Mouse (Mus musculus): ENCODE measurements around the gene Cfap157.
A peak's percentile ranks its signal among the peaks of the same experiment; 100 is the strongest.

Gene Cfap157

GRCm38 (mm10) chr2:32784048-32784681, at the start of gene Cfap157:
Cfap157 (minus strand) TSS chr2:32784428.
- no peak for DNase-seq (ENCODE audit: low read depth, low spot score)

- DNase-seq (ENCODE audit: low read depth, low spot score), result no peak
These were observed 44.9 kb upstream of the Cfap157 start for GRCm38 (mm10) chr2:32828979-32829676.

GRCm38 (mm10) chr2:32825796-32826195, 41.6 kb upstream of the Cfap157 start:
- DNase-seq (ENCODE audit: low read depth, low spot score), result no peak

- DNase-seq (ENCODE audit: low read depth, low spot score), result no peak
These were observed 40.5 kb upstream of the Cfap157 start for GRCm38 (mm10) chr2:32824778-32825177.

GRCm38 (mm10) chr2:32824181-32824580, 40.0 kb upstream of the Cfap157 start:
- no peak for DNase-seq (ENCODE audit: low read depth, low spot score)

GRCm38 (mm10) chr2:32823579-32824154, 39.4 kb upstream of the Cfap157 start:
- DNase-seq (ENCODE audit: low read depth, low spot score), result no peak

GRCm38 (mm10) chr2:32823153-32823552, 38.9 kb upstream of the Cfap157 start:
- DNase-seq (ENCODE audit: low read depth, low spot score), result no peak

- DNase-seq (ENCODE audit: low read depth, low spot score), result no peak
These were observed 38.4 kb upstream of the Cfap157 start for GRCm38 (mm10) chr2:32822643-32823042.

GRCm38 (mm10) chr2:32821041-32821802, 37.0 kb upstream of the Cfap157 start:
- DNase-seq (ENCODE audit: low read depth, low spot score), result peak; percentile 81

GRCm38 (mm10) chr2:32818208-32818607, 34.0 kb upstream of the Cfap157 start:
- no peak for DNase-seq (ENCODE audit: low read depth, low spot score)

- no peak for DNase-seq (ENCODE audit: low read depth, low spot score)
These were observed 33.4 kb upstream of the Cfap157 start for GRCm38 (mm10) chr2:32817589-32817988.

- DNase-seq (ENCODE audit: low read depth, low spot score), result no peak
These were observed 32.8 kb upstream of the Cfap157 start for GRCm38 (mm10) chr2:32816946-32817581.

- DNase-seq (ENCODE audit: low read depth, low spot score), result no peak
These were observed 32.3 kb upstream of the Cfap157 start for GRCm38 (mm10) chr2:32816497-32816896.

GRCm38 (mm10) chr2:32811959-32812358, 27.7 kb upstream of the Cfap157 start:
- no peak for DNase-seq (ENCODE audit: low read depth, low spot score)

GRCm38 (mm10) chr2:32808816-32809566, 24.8 kb upstream of the Cfap157 start:
- DNase-seq (ENCODE audit: low read depth, low spot score), result no peak

- DNase-seq (ENCODE audit: low read depth, low spot score), result no peak
These were observed 14.2 kb upstream of the Cfap157 start for GRCm38 (mm10) chr2:32798251-32798962.

- DNase-seq (ENCODE audit: low read depth, low spot score), result no peak
These were observed 11.7 kb upstream of the Cfap157 start for GRCm38 (mm10) chr2:32795748-32796418.

- DNase-seq (ENCODE audit: low read depth, low spot score), result no peak
These were observed 7.1 kb upstream of the Cfap157 start for GRCm38 (mm10) chr2:32791297-32791696.

GRCm38 (mm10) chr2:32788581-32788980, 4.4 kb upstream of the Cfap157 start:
- DNase-seq (ENCODE audit: low read depth, low spot score), result no peak

GRCm38 (mm10) chr2:32787176-32787575, 2.9 kb upstream of the Cfap157 start:
- DNase-seq (ENCODE audit: low read depth, low spot score), result peak; percentile 62

Data from CD4-positive, CD25-positive, alpha-beta regulatory T cell, adult 2 months (primary cell).